Mouse (Mus musculus): Measurements from ENCODE around the gene Zzef1.

GRCm38 (mm10) chr11:72963058-72963788 is 167.2 kb downstream of the Zzef1 start:
- TF ChIP-seq CTCF (IDR thresholded peaks at IDR 0.05; ENCODE audit: low read depth) (no peak), EP300 (IDR thresholded peaks at IDR 0.05; ENCODE audit: low read depth) (no peak)
